Mouse (Mus musculus): ENCODE data around the gene Pkd2. TPM values are rescaled to one million over a fixed set of nuclear protein-coding genes. Genes with fewer than 3 reads are reported as not detected.
"Not testable (repeated sequence)": the region's sequence is repeated elsewhere in the genome, so short reads cannot be mapped to it uniquely, and the experiment has no call there.

Pkd2 gene
- total RNA-seq (2021): 10 to 100 TPM; 35.3 to 35.9 TPM

GRCm38 (mm10) chr5:104458832-104459705 lies at the start of gene Pkd2:
TSS of gene Pkd2 (plus strand) at chr5:104459450.
- DNase-seq: peak; percentile 83 to 84
- intact Hi-C loops (cut with DNase I): loop anchor here (10.0 kb wide), 1 partner anchor 454 kb away; no protein-coding TSS in a partner anchor

GRCm38 (mm10) chr5:104415999-104416398 lies 43.3 kb upstream of the Pkd2 start:
- intact Hi-C loops (cut with DNase I): no loop called here

GRCm38 (mm10) chr5:104417028-104417427 lies 42.2 kb upstream of the Pkd2 start:
- no peak for DNase-seq
- intact Hi-C loops (cut with DNase I): no loop called here

More at GRCm38 (mm10) chr5:104415999-104416398, 43.3 kb upstream of the Pkd2 start:
- DNase-seq: no peak

GRCm38 (mm10) chr5:104417721-104418120 lies 41.5 kb upstream of the Pkd2 start:
- DNase-seq: no peak
- intact Hi-C loops (cut with DNase I): no loop called here

- DNase-seq: no peak
- intact Hi-C loops (cut with DNase I): no loop called here
Measured at GRCm38 (mm10) chr5:104422039-104422438, 37.2 kb upstream of the Pkd2 start.

DNA sequence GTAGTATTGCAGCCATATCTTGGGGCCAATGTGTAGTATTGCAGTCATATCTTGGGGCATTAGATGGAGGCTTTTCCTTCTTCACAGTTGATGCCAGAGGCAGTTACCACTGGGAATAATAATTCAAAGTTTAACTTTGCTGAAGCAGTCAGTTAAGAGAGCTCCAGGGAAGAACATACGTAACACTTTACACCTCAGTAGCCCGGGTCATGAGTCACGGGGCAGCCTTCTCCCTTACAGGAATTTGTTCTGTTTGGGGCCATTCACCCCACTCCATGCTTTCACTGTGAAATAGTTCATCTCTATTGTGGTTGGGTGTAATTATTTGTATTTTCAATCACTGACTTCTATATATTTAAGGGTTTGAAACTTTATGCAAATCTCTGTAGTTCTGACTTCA lies 35.4 kb upstream of the Pkd2 start:
- intact Hi-C loops (cut with DNase I): no loop called here
- no peak for DNase-seq

- intact Hi-C loops (cut with DNase I): no loop called here
- DNase-seq: no peak
Measured at GRCm38 (mm10) chr5:104425949-104426348, 33.3 kb upstream of the Pkd2 start.

- intact Hi-C loops (cut with DNase I): loop anchor here (2.0 kb wide), 1 partner anchor 88 kb away; no protein-coding TSS in a partner anchor
- DNase-seq: peak; percentile 17 to 34
Measured at GRCm38 (mm10) chr5:104432886-104433285, 26.4 kb upstream of the Pkd2 start.

- intact Hi-C loops (cut with DNase I): loop anchor here (2.0 kb wide), 1 partner anchor 89 kb away; no protein-coding TSS in a partner anchor
- no peak for DNase-seq
Measured at GRCm38 (mm10) chr5:104433968-104434565, 25.2 kb upstream of the Pkd2 start.

- no peak for DNase-seq
- intact Hi-C loops (cut with DNase I): no loop called here
Measured at GRCm38 (mm10) chr5:104434835-104435301, 24.4 kb upstream of the Pkd2 start, which contains the start of gene Spp1. TSS of gene Spp1 (plus strand) at chr5:104435118.

GRCm38 (mm10) chr5:104436406-104437076 lies 22.7 kb upstream of the Pkd2 start:
- intact Hi-C loops (cut with DNase I): no loop called here
- no peak for DNase-seq

GRCm38 (mm10) chr5:104442396-104442795 lies 16.9 kb upstream of the Pkd2 start:
- no peak for DNase-seq
- intact Hi-C loops (cut with DNase I): no loop called here

- intact Hi-C loops (cut with DNase I): no loop called here
- no peak for DNase-seq
Measured at GRCm38 (mm10) chr5:104442850-104443249, 16.4 kb upstream of the Pkd2 start.

- DNase-seq: peak; percentile 74 to 78
- intact Hi-C loops (cut with DNase I): loop anchor here (1.0 to 2.0 kb wide), 2 partner anchors 103 to 227 kb away; no protein-coding TSS in a partner anchor
Measured at GRCm38 (mm10) chr5:104446156-104446555, 13.1 kb upstream of the Pkd2 start.

DNA sequence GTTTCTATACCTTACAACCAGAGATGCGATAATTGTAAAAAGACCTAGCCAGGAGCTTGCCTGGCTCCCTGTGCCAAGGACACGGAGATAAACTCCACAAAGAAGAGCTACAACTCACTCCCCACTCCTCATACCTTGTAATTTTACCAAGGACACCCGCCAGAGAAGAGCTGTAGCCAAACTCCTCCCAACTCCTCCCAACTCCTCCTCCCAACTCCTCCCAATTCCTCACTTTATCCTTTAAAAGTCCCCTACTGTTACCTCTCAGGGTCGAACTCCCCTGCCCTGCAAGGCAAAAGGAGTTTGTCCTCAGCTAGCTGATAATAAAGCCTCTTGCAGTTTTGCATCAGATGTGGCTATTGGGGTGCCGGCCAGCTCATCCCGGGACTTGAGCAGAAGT lies 10.9 kb upstream of the Pkd2 start:
- DNase-seq; intact Hi-C loops (cut with DNase I): not testable (repeated sequence)

DNA sequence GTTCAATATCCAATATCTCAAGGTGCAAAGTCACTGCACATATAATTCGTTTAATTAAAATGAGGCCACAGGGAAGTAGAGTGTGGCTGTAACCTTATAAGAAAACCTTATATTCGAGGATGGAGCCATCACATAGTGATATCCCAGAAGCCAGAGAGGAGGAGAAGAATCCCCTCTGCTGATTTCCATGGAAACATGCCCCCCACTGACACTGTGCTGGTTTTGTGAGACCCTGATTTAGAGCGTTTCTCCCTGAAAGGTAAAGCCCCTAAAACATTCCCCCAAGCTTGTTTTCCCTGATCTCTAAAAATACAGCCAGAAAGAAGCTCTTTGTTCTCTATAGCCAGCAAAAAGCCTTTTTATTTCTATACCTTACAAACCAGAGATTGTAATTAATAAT lies 9.8 kb upstream of the Pkd2 start:
- intact Hi-C loops (cut with DNase I): no loop called here

GRCm38 (mm10) chr5:104453075-104453474 lies 6.2 kb upstream of the Pkd2 start:
- intact Hi-C loops (cut with DNase I): loop anchor here (10.0 kb wide), 1 partner anchor 448 kb away; no protein-coding TSS in a partner anchor
- no peak for DNase-seq

More for the DNA sequence above, 9.8 kb upstream of the Pkd2 start:
- no peak for DNase-seq

GRCm38 (mm10) chr5:104454564-104454963 lies 4.7 kb upstream of the Pkd2 start:
- DNase-seq: no peak
- intact Hi-C loops (cut with DNase I): loop anchor here (10.0 kb wide), 1 partner anchor 450 kb away; no protein-coding TSS in a partner anchor

DNA sequence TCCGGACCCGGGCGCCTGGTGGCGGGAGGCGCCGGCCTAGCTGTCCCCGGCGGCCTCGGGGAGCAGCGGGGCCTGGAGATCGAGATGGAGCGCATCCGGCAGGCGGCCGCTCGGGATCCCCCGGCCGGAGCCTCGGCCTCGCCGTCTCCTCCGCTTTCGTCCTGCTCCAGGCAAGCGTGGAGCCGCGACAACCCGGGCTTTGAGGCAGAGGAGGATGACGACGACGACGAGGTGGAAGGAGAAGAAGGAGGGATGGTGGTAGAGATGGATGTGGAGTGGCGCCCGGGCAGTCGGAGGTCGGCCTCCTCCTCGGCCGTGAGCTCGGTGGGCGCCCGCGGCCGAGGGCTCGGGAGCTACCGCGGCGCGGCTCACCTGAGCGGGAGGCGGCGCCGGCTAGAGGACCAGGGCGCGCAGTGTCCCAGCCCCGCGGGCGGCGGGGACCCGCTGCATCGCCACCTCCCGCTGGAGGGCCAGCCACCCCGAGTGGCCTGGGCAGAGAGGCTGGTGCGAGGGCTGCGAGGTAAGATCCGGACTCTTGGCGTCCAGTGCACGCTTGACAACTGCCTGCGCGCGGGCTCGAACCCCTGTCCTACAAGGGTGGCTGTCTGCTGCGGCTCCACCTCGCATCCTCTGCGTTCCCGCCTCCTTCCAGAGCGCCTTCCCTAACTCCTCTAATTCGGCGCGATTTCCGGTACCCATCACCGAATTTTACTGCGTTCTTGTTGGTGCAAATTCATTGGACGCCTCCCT lies 631 bp downstream of the Pkd2 start:
- peak; percentile 63 to 67 for DNase-seq
- intact Hi-C loops (cut with DNase I): loop anchor here (10.0 kb wide), 1 partner anchor 455 kb away; no protein-coding TSS in a partner anchor

DNA sequence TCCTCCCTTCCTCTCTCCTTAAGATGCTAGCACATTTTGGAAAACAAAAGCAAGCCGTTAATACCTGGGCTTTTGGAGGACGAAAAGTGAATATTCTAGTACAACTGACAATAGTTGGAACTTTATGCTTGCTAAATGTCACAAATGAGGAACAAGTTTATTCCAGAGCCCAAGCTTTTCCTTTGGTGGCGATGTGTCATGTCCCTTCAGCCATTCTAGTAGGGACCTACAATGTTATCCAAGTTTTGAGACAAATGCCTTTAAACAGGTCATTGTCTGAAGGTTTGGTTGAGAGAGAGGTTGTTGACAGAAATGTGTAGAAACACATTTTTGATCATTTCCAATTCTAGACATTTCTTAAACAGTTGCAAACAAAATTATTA lies 1.2 kb downstream of the Pkd2 start:
- no peak for DNase-seq
- intact Hi-C loops (cut with DNase I): no loop called here

Measured in heart, postnatal 10 days (tissue).